Mouse (Mus musculus) brain, embryonic 14.5 days (tissue): Measurements from ENCODE around the gene Dynll1.

ENCODE experiments used
- CTCF ChIP-seq: fragments of 200-500 bp; IDR thresholded peaks from 2 replicates; pipeline ENCODE4 v1.5.1; 2012; ENCODE audit warnings: inconsistent platforms, mild to moderate bottlenecking, moderate library complexity, borderline replicate concordance; ENCODE audit not compliant: insufficient read depth, insufficient read length; ENCODE audit errors: extremely low read depth
- POLR2A ChIP-seq: fragments of 200-500 bp; IDR thresholded peaks from 2 replicates; pipeline ENCODE4 v1.6.1; 2012; ENCODE audit warnings: mild to moderate bottlenecking, inconsistent platforms, borderline replicate concordance; ENCODE audit not compliant: poor library complexity, insufficient read depth, insufficient read length, severe bottlenecking; ENCODE audit errors: extremely low read depth

DNA sequence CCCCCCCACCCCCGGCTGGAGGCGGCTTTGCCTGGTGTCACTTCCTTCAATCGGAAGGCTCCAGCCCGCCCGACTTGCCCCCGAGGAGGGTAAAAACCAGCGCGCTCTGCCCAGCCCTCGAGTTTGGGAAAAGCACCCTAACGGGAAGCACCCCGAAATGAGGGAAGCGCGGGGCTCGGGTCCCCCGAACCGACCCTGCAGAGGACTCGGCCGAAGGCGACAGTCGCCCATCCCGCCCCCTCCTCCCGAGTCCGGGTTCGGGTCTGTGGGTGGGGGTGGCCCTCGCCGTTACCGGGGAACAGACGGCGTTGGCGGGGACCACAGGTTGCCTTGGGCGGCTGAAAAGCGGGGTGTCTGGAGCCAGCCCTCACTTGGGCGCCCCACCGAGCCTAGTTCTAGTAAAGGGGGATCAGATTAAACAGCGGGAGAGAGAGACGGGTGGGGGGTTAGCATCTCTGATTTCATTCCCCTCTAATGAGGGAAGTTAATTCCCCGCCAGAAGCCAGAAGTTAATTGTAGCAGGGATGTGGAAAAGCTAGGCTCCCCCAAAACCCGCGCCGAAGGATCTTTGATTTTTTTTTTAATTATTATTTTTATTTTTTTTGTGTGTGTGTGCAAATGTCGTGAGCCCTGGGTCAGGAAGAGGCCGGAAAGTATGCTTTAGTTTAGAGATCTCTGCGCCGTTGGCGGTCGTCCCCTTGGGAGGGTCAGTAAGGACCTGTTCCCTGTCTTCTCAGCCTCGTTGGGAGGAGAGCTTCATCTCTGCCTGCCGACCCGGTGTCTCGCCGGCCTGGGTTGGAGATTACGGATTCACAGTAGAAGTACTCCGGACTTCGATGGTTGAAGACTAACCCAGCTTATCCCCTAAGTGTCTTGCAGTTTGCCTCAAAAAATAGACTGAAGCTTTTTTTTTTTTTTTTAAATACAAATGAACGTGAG, 27.1 kb upstream of the Dynll1 start:
- TF ChIP-seq CTCF (no peak), POLR2A (no peak)
